Mouse (Mus musculus) ES-Bruce4 (cell line): Measurements from ENCODE around the gene Atic. TPM values are rescaled to one million over a fixed set of nuclear protein-coding genes. Genes with fewer than 3 reads are reported as not detected.

Source experiments
- H3K27ac ChIP-seq: 2 replicates; pipeline ENCODE4 v1.5.1; 2012; ENCODE audit warnings: low read length, inconsistent platforms; ENCODE audit not compliant: insufficient read depth
- H3K27me3 ChIP-seq: 2 replicates; pipeline ENCODE4 v1.6.1; 2012; ENCODE audit warnings: mild to moderate bottlenecking, low read length, inconsistent platforms; ENCODE audit not compliant: control insufficient read depth, poor library complexity, insufficient read depth, severe bottlenecking
- H3K36me3 ChIP-seq: 2 replicates; pipeline ENCODE4 v1.6.1; 2012; ENCODE audit warnings: inconsistent platforms, mild to moderate bottlenecking, low read length, moderate library complexity; ENCODE audit not compliant: control insufficient read depth, poor library complexity, insufficient read depth, severe bottlenecking
- H3K4me1 ChIP-seq: one replicate; pipeline ENCODE4 v1.8.1; 2011; ENCODE audit warnings: low read length; ENCODE audit not compliant: control insufficient read depth, insufficient read depth
- H3K4me3 ChIP-seq: 2 replicates; pipeline ENCODE4 v1.5.1; 2011; ENCODE audit warnings: low read depth, mild to moderate bottlenecking, low read length
- H3K9ac ChIP-seq: 2 replicates; pipeline ENCODE4 v1.6.1; 2012; ENCODE audit warnings: low read depth, mild to moderate bottlenecking, inconsistent platforms; ENCODE audit not compliant: poor library complexity, severe bottlenecking
- H3K9me3 ChIP-seq: replicated peaks from 2 replicates; pipeline ENCODE4 v1.6.1; 2012; ENCODE audit warnings: mild to moderate bottlenecking, low read length, inconsistent platforms; ENCODE audit not compliant: control insufficient read depth, poor library complexity, insufficient read depth, severe bottlenecking
- CTCF ChIP-seq: IDR thresholded peaks from one replicate; pipeline ENCODE4 v1.8.1; 2011; ENCODE audit warnings: low read depth, low read length
- EP300 ChIP-seq: IDR thresholded peaks from 2 replicates; pipeline ENCODE4 v1.6.1; 2011; ENCODE audit warnings: low read depth, low read length; ENCODE audit not compliant: insufficient read depth
- POLR2A ChIP-seq: IDR thresholded peaks from one replicate; pipeline ENCODE4 v1.8.1; 2011; ENCODE audit warnings: low read length; ENCODE audit not compliant: insufficient read depth
- polyA plus RNA-seq: library from polyadenylated mRNA; stranded (reverse); fragments of >200 nt; gene quantifications from 2 replicates; pipeline ENCODE4 v1.2.4, GENCODE M21; 2011; ENCODE audit warnings: low read depth; ENCODE audit not compliant: missing spikeins, insufficient read depth, insufficient read length

The Atic gene
- 130 and 138 TPM in 2 replicates for polyA plus RNA-seq

- H3K4me1 ChIP-seq, result no peaks in the 10 kb centered on the region
- H3K27me3 ChIP-seq, result no peaks in the 10 kb centered on the region
- H3K9ac ChIP-seq, result peak within 1 kb of the TSS; percentile 77
- no peaks in the 10 kb centered on the region for H3K9me3 ChIP-seq
- H3K27ac ChIP-seq, result no peak within 1 kb of the TSS
- H3K4me3 ChIP-seq, result peak within 1 kb of the TSS; percentile 73
- H3K36me3 ChIP-seq, result peaks cover 33% of the 10 kb centered on the region
- no peak for TF ChIP-seq CTCF
- TF ChIP-seq POLR2A, result peak; percentile 57
- TF ChIP-seq EP300, result no peak
Observed at GRCm38 (mm10) chr1:71556688-71557612, at the start of gene Atic. Atic (plus strand) TSS chr1:71557150.

GRCm38 (mm10) chr1:71507251-71507650, 49.7 kb upstream of the Atic start:
- no peak overlapping the region for H3K4me3 ChIP-seq
- no peak for TF ChIP-seq POLR2A
- TF ChIP-seq EP300, result no peak
- TF ChIP-seq CTCF, result no peak
- H3K27me3 ChIP-seq, result no peaks in the 10 kb centered on the region
- H3K9ac ChIP-seq, result no peak overlapping the region
- no peak overlapping the region for H3K27ac ChIP-seq
- H3K9me3 ChIP-seq, result no peaks in the 10 kb centered on the region
- H3K36me3 ChIP-seq, result no peaks in the 10 kb centered on the region
- H3K4me1 ChIP-seq, result no peaks in the 10 kb centered on the region

DNA sequence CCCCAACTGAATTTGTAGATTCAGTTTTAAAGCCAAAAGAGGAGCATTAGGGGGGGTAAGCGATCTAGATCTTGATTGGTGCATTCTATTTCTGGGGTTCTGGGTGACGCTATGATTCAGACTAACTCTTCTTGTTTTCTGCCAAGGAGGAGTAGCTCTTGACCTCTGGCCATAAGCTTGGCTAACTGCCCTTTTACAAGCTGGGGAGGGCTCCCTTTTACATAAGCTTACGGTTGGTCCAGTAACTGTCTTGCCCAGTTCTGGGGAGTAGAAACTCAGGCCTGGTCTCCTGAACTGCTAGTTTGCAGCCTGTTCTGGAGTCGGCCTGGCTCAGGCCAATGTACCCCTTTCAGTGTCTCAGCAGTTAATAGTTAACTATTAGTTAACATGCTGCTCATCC, 41.9 kb upstream of the Atic start:
- H3K4me3 ChIP-seq, result no peak overlapping the region
- no peak overlapping the region for H3K27ac ChIP-seq
- no peaks in the 10 kb centered on the region for H3K27me3 ChIP-seq
- TF ChIP-seq CTCF, result no peak
- TF ChIP-seq EP300, result no peak
- TF ChIP-seq POLR2A, result no peak
- no peak overlapping the region for H3K9ac ChIP-seq
- no peaks in the 10 kb centered on the region for H3K36me3 ChIP-seq
- no peaks in the 10 kb centered on the region for H3K4me1 ChIP-seq
- no peaks in the 10 kb centered on the region for H3K9me3 ChIP-seq

GRCm38 (mm10) chr1:71528808-71529648, 27.9 kb upstream of the Atic start:
- Histone ChIP-seq H3K27me3 (no peaks in the 10 kb centered on the region), H3K9ac (no peak overlapping the region), H3K36me3 (no peaks in the 10 kb centered on the region), H3K27ac (no peak overlapping the region), H3K4me3 (no peak overlapping the region), H3K4me1 (no peaks in the 10 kb centered on the region), H3K9me3 (no peaks in the 10 kb centered on the region)
- TF ChIP-seq CTCF (no peak), EP300 (no peak), POLR2A (no peak)

- no peaks in the 10 kb centered on the region for H3K9me3 ChIP-seq
- H3K27me3 ChIP-seq, result no peaks in the 10 kb centered on the region
- no peak overlapping the region for H3K4me3 ChIP-seq
- TF ChIP-seq CTCF, result no peak
- no peak for TF ChIP-seq POLR2A
- TF ChIP-seq EP300, result no peak
- H3K9ac ChIP-seq, result no peak overlapping the region
- no peak overlapping the region for H3K27ac ChIP-seq
- no peaks in the 10 kb centered on the region for H3K36me3 ChIP-seq
- no peaks in the 10 kb centered on the region for H3K4me1 ChIP-seq
Observed at GRCm38 (mm10) chr1:71530779-71531178, 26.2 kb upstream of the Atic start.

- no peaks in the 10 kb centered on the region for H3K4me1 ChIP-seq
- peak; percentile 82 for TF ChIP-seq EP300
- peak; percentile 83 for TF ChIP-seq CTCF
- no peak for TF ChIP-seq POLR2A
- no peak overlapping the region for H3K27ac ChIP-seq
Observed at GRCm38 (mm10) chr1:71531653-71532052, 25.3 kb upstream of the Atic start.

More at GRCm38 (mm10) chr1:71531653-71532052, 25.3 kb upstream of the Atic start:
- Histone ChIP-seq H3K9ac (no peak overlapping the region), H3K27me3 (no peaks in the 10 kb centered on the region), H3K36me3 (no peaks in the 10 kb centered on the region), H3K4me3 (no peak overlapping the region), H3K9me3 (no peaks in the 10 kb centered on the region)
